Mouse (Mus musculus): Measurements from ENCODE around the gene Spink4.
"Not testable (repeated sequence)": the region's sequence is repeated elsewhere in the genome, so short reads cannot be mapped to it uniquely, and the experiment has no call there.

Gene Spink4

DNA sequence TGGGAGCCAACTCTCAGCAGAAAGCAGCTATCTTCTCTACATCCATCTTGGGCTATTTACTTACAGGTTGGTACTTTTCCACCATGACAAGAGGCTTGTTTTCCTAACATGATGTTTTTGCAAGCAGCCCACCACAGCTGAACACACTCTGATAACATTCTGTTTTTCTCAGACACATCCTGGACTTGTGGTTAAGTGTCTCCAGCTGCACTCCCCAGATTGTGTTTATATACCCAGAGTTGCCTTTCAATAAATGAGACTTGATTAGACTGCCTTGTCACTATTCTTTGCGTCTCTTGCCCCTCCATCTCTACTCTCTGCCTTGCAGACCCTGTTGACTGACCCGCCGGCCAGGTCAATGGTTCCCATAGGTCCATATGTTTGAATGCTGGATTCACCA is 19.8 kb upstream of the Spink4 start:
- in situ Hi-C loops (cut with MboI; ENCODE audit: low sequenced_read_pairs), result no loop called here

DNA sequence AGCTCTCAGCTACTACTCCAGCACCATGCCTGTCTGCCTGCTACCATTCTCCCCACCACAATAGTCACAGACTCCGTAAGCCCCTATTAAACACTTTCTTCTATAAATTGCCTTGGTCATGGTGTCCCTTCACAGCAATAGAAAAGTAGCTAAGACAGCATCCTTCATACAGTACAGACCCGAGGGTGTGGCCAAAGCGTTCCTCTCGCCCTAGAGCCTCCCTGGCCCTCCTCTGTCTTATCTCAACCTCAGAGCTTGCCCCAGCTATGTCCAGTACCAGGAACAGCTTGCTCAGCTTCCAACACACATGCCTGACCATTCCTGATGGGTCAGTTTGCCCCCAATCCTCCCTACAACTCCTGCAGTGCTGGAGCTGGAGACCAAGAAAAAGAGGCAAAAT is 19.2 kb upstream of the Spink4 start:
- in situ Hi-C loops (cut with MboI; ENCODE audit: low sequenced_read_pairs), result no loop called here

DNA sequence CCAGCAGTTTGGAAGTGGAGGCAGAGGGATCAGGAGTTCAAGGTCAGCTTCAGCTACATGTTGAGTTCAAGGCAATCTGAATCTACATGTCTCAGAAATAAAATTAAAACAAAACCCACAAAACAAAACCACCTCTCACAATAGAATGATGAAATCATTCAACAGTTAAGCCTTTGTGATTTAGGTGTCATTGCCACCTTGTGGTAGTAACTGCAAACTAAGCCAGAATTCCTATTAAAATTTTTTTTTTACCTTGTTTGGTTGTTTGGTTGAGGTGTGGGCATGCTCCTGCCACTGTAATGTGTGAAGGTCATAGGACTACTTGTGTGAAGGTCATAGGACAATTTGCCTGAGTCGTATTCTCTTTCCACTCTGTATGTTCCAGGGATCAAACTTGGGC is 13.6 kb upstream of the Spink4 start:
- in situ Hi-C loops (cut with MboI; ENCODE audit: low sequenced_read_pairs), result loop anchor here (5.0 kb wide), 1 partner anchor 134 kb away; no protein-coding TSS in a partner anchor

- in situ Hi-C loops (cut with MboI; ENCODE audit: low sequenced_read_pairs), result loop anchor here (5.0 kb wide), 1 partner anchor 136 kb away; no protein-coding TSS in a partner anchor
Measured at GRCm38 (mm10) chr4:40908261-40908969, 11.4 kb upstream of the Spink4 start.

- in situ Hi-C loops (cut with MboI; ENCODE audit: low sequenced_read_pairs), result no loop called here
Measured at GRCm38 (mm10) chr4:40914287-40914867, 5.5 kb upstream of the Spink4 start.

GRCm38 (mm10) chr4:40915947-40916346 is 3.9 kb upstream of the Spink4 start:
- in situ Hi-C loops (cut with MboI; ENCODE audit: low sequenced_read_pairs), result no loop called here

DNA sequence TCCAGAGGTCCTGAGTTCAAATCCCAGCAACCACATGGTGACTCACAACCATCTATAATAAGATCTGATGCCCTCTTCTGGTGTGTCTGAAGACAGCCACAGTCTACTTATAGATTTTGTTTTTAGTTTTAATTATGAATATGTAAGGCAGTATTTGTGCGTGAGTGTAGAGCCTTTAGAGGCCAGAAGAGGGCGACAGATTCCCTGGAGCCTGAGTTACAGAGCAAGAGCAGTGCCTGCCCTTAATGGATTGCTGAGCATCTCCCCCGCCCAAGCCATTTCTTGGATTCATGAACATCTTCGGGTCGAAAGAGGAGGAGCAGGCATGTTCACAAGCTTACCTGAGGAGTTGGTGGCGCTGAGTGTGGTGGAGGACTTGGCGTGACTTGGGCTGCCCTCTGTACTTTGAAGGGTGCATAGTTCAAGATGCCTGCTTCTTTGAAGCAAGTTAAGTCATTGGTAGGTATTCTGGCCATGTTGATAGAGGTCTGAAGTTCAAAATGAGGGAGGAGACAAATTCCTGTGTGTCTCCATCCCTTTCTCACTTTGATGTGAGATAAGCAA is 3.2 kb upstream of the Spink4 start:
- in situ Hi-C loops (cut with MboI; ENCODE audit: low sequenced_read_pairs), result no loop called here

GRCm38 (mm10) chr4:40920576-40920975 is 724 bp downstream of the Spink4 start:
- in situ Hi-C loops (cut with MboI; ENCODE audit: low sequenced_read_pairs), result no loop called here

DNA sequence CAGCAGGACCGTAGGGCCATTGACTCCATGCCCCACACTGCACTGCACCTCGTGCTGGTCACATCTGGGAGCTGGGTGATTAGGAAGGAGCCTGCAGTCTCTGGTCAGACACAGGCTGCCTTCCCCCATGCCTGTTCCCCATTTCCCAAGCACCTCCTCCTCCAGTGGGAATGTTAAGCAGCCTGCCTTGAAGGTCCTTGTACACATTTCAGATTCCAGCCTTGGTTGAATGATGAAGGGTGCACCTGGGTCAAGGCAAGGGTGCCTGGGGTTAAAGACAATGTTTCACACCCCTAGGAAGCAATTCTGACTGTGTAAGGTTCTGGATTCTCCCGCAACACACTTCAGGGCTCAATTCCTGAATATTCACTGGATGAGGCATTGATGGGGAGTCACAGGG is 1.4 kb downstream of the Spink4 start:
- in situ Hi-C loops (cut with MboI; ENCODE audit: low sequenced_read_pairs), result no loop called here

- in situ Hi-C loops (cut with MboI; ENCODE audit: low sequenced_read_pairs), result no loop called here
Measured at GRCm38 (mm10) chr4:40923087-40923651, 3.3 kb downstream of the Spink4 start.

GRCm38 (mm10) chr4:40925568-40925967 is 5.7 kb downstream of the Spink4 start:
- in situ Hi-C loops (cut with MboI; ENCODE audit: low sequenced_read_pairs), result no loop called here

DNA sequence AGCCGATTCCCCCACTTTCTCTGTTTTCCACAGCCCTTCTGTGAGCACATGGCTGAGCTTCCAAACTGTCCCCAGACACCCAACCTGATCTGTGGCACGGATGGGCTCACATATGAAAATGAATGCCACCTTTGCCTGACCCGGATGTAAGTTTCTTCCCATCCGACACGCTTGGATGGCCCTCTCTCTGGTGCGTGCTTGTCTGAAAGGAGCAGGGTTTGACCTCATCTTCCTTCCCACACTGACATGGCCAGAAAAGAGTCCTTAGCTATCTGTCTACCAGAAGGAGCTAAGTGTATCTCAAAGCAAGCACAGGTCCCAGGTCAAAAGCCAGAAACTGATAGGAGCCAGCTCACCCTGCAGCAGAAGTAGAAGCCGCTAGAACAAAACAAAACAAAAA is 9.2 kb downstream of the Spink4 start:
- in situ Hi-C loops (cut with MboI; ENCODE audit: low sequenced_read_pairs), result no loop called here

DNA sequence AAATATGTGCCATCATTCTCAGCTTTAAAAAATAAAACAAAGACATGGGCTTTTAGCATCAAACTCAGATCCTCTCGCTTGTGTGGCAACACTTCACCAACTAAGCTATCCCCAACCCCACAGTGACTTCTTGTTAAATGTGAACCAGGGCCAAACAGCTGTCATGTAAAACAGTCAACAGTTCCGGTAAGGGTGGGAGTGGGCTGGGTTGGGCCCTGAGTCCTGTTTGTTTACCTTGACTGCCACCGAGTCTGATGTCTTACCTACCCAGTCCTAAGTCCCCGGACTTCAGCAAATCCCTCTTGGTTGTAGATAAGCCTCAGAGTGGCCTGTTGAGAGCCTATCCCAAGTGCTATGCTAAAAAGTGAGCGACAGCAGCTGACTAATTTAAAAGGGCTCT is 13.8 kb downstream of the Spink4 start:
- in situ Hi-C loops (cut with MboI; ENCODE audit: low sequenced_read_pairs), result no loop called here

DNA sequence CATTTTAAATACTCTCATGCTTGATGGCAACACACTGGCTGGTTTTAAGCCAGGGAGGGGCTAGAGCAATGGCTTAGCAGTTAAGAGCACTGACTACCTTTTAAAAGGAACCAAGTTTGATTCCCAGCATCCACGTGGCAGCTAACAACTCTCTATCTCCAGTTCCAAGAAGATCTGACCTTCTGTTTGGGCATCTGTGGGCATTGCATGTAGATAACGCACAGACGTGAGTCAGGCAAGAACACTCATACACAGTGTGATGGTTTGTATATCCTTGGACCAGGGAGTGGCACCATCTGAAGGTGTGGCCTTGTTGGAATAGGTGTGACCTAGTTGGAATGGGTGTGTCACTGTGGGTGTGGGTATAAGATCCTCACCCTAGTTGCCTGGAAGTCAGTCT is 14.5 kb downstream of the Spink4 start:
- in situ Hi-C loops (cut with MboI; ENCODE audit: low sequenced_read_pairs), result not testable (repeated sequence)

DNA sequence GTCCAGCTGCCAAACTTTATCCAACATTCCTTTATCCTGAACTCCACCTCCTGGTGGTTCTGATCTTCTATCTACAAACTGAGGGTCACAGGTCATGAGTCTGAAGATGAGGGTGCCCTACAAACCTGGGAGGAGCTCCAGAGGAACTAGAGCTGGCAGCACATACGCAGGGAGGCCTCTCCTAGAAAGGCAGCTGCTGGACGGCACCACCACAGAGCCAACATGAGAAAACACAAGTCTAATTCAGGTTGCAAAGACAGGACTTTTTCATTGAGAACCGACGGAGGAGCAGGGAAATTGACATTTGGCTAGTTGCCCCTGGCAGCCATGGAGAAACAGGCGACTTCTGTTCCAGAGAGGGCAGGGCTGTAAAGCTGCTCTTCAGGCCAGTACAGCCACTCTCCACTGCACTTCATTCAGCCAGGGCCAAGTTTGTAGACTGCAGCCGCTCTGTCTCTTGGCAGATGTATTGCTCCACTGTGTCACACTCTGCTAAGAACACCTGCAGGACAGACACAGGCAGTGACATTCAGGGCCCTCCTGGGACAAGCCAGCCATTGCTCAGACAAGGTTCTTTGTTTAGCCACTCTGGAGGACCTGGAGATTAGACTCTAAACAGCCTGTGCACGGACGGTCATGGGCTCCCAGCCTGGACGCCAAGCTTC is 16.5 kb downstream of the Spink4 start:
- in situ Hi-C loops (cut with MboI; ENCODE audit: low sequenced_read_pairs), result no loop called here

DNA sequence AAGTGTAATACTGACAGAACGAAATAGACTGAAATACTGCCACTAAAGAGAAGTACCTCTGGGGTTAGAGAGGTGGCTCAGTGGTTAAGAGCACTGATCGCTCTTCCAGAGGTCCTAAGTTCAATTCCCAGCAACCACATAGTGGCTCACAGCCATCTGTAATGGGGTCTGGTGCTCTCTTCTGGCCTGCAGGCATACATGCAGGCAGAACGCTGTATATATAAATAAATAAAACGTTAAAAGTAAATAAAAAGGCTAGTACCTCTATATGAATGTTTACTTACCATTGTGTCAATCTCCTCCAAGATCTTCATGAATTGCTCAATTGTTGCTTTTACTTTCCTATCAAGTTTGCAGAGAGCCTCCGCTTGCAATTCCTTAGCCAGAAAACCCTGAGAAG is 18.9 kb downstream of the Spink4 start:
- in situ Hi-C loops (cut with MboI; ENCODE audit: low sequenced_read_pairs), result no loop called here

DNA sequence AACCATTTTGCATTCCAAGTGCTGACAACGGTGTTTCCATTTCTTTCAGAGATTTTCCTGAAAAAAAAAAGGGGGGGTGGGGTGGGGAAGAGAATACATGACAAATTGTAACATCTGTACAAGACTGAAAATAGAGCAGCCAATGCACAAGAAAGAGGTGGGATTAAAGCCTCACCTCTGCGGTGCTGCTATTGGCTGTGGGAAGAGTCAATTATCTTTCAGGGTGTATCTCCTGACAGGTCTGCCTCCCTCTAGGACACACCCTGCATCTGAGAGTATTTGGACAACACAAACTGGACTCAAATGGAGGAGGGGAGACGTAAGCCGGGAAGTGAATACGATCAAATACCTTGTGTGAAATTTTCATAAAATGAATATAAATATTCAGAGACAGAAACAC is 23.8 kb downstream of the Spink4 start:
- in situ Hi-C loops (cut with MboI; ENCODE audit: low sequenced_read_pairs), result no loop called here

DNA sequence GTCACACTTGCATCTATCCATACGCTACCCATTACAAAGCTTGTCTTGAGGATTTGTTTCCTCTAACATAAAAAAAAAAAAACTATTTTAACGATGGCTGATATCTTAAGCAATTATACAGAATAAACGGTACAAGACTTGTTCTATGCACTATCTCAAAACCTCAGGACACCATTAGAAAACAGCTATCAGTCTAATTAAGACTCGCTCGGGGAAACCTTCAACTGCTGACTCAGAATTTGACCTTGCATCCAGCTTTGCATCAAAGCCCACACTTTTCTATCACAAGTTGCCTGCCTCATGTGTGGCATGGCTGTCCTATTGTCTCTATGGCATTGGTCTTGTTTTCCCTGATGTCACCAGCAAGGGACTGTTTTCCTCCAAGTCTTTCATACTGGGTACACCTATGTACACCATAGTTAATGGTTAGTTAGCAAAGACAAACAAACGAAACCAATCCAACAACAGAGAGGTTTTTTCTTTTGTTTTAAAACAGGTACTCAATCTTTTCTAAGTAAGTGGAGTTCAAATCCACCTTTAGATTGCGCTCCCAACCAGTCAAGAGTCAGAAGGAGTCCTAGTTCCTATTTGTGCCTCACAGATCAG is 26.8 kb downstream of the Spink4 start:
- in situ Hi-C loops (cut with MboI; ENCODE audit: low sequenced_read_pairs), result no loop called here

GRCm38 (mm10) chr4:40947565-40948159 is 27.8 kb downstream of the Spink4 start:
- in situ Hi-C loops (cut with MboI; ENCODE audit: low sequenced_read_pairs), result no loop called here

GRCm38 (mm10) chr4:40948160-40948708 is 28.4 kb downstream of the Spink4 start, which contains the start of the genes Bag1 and Chmp5:
Gene Bag1 (minus strand): TSS chr4:40948294.
Gene Chmp5 (plus strand): TSS chr4:40948407.
- in situ Hi-C loops (cut with MboI; ENCODE audit: low sequenced_read_pairs), result no loop called here
